Mouse (Mus musculus) stomach, embryonic 15.5 days (tissue): ENCODE results near the gene Galm. TPM values are rescaled to one million over a fixed set of nuclear protein-coding genes. Genes with fewer than 3 reads are reported as not detected.

Experiments used
- ATAC-seq: fragments of 200-750 bp; cut with Nextera tagmentation; 2 replicates; pipeline ENCODE4 v1.8.0; 2017; ENCODE audit warnings: low read depth, moderate number of reproducible peaks, moderate TSS enrichment; ENCODE audit not compliant: insufficient read depth, low FRiP score
- H3K27ac ChIP-seq: fragments of 300-500 bp; sonication (generic); 2 replicates; pipeline ENCODE4 v1.5.1; 2015; ENCODE audit warnings: mild to moderate bottlenecking, inconsistent platforms
- H3K27me3 ChIP-seq: fragments of 300-500 bp; sonication (generic); replicated peaks from 2 replicates; pipeline ENCODE4 v1.6.1; 2015; ENCODE audit warnings: inconsistent platforms
- H3K36me3 ChIP-seq: fragments of 300-500 bp; sonication (generic); 2 replicates; pipeline ENCODE4 v1.6.1; 2015; ENCODE audit warnings: inconsistent platforms
- H3K4me1 ChIP-seq: fragments of 300-500 bp; sonication (generic); 2 replicates; pipeline ENCODE4 v1.6.1; 2015; ENCODE audit warnings: inconsistent platforms
- H3K4me2 ChIP-seq: fragments of 300-500 bp; sonication (generic); 2 replicates; pipeline ENCODE4 v1.6.1; 2015; ENCODE audit warnings: mild to moderate bottlenecking, inconsistent platforms
- H3K4me3 ChIP-seq: fragments of 300-500 bp; sonication (generic); replicated peaks from 2 replicates; pipeline ENCODE4 v1.5.1; 2015; ENCODE audit warnings: inconsistent platforms
- H3K9ac ChIP-seq: fragments of 300-500 bp; sonication (generic); 2 replicates; pipeline ENCODE4 v1.6.1; 2015; ENCODE audit warnings: inconsistent platforms
- H3K9me3 ChIP-seq: fragments of 300-500 bp; sonication (generic); 2 replicates; pipeline ENCODE4 v1.6.1; 2016; ENCODE audit warnings: inconsistent platforms
- WGBS: fragments of 180-500 bp; shearing (Covaris S2); methylation state at CpG from one replicate; pipeline ENCODE4 v1.1.7; 2015; 5-methylcytosine and 5-hydroxymethylcytosine counted together
- polyA plus RNA-seq: library from polyadenylated mRNA; unstranded; fragments of >200 nt; fragmentation: Nextera tagmentation; extraction: Ambion mirVana; gene quantifications from 2 replicates; pipeline ENCODE4 v1.2.1, GENCODE M21; 2015

Galm gene
- polyA plus RNA-seq, 1 experiment from 2014 or later = 30.0 TPM

DNA sequence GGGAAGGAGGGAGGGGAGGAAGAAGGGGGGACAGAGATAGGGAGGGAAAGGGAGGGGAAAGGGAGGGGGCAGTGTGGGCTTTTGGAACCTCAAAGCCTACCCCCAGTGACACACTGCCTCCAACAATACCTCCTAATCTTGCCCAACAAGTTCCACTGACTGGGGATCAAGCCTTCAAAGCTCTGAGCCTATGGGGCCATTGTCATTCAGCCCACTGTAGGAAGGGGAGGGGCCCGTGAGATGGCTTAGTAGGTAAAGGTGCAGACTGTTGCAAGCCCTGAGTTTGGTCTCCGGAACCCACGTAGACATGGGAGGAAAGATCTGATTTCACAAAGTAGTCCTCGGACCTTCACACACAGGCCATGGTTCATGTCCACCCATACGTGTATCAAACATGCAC is 24.1 kb downstream of the Galm start:
- ATAC-seq = peak; percentile 78
- no peak overlapping the region for H3K4me3 ChIP-seq
- no peaks in the 10 kb centered on the region for H3K27me3 ChIP-seq
- no peaks in the 10 kb centered on the region for H3K36me3 ChIP-seq
- H3K9me3 ChIP-seq = no peaks in the 10 kb centered on the region
- H3K9ac ChIP-seq = no peak overlapping the region
- no peak overlapping the region for H3K4me2 ChIP-seq
- WGBS = 31% methylated on average over 5 of the region's 5 CpGs
- no peaks in the 10 kb centered on the region for H3K4me1 ChIP-seq
- H3K27ac ChIP-seq = peak overlapping the region; percentile 59; the same call in 1 of the 2 replicates

- H3K4me1 ChIP-seq = no peaks in the 10 kb centered on the region
- no peaks in the 10 kb centered on the region for H3K36me3 ChIP-seq
- H3K27me3 ChIP-seq = no peaks in the 10 kb centered on the region
- ATAC-seq = no peak
- WGBS = 59% methylated on average over 12 of the region's 12 CpGs
- no peak overlapping the region for H3K4me2 ChIP-seq
- no peaks in the 10 kb centered on the region for H3K9me3 ChIP-seq
- no peak overlapping the region for H3K27ac ChIP-seq
- H3K9ac ChIP-seq = no peak overlapping the region
- H3K4me3 ChIP-seq = no peak overlapping the region
Observed at GRCm38 (mm10) chr17:80152767-80153630, 25.7 kb downstream of the Galm start.

- Histone ChIP-seq H3K4me1 (no peaks in the 10 kb centered on the region), H3K36me3 (no peaks in the 10 kb centered on the region), H3K27me3 (no peaks in the 10 kb centered on the region), H3K4me3 (no peak overlapping the region), H3K27ac (no peak overlapping the region), H3K9ac (no peak overlapping the region), H3K4me2 (no peak overlapping the region), H3K9me3 (no peaks in the 10 kb centered on the region)
- ATAC-seq = no peak
- WGBS = 74% methylated on average over 2 of the region's 2 CpGs
Observed at GRCm38 (mm10) chr17:80153631-80154030, 26.4 kb downstream of the Galm start.

DNA sequence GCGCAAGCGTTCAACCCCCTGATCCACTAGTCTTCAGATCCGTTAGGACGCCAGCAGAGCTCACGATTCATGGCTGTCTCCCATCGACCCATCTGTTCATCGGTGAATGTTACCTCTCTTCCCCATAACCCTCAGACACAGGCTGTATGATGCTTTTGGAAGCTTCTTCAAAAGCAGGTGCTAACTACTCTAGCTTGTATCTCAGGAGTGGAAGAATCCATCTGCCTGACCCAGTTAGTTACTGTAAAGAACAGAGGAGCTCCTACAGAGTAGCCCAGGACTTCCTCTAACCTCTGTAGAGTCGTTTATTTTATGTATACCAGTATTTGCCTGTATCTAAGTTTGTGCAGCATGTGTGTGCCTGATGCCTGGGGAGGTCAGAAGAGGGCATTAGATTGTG is 29.6 kb downstream of the Galm start:
- ATAC-seq = no peak
- 93% methylated on average over 8 of the region's 8 CpGs for WGBS
- H3K4me1 ChIP-seq = no peaks in the 10 kb centered on the region
- no peaks in the 10 kb centered on the region for H3K36me3 ChIP-seq
- H3K4me3 ChIP-seq = no peak overlapping the region
- no peak overlapping the region for H3K4me2 ChIP-seq
- no peak overlapping the region for H3K9ac ChIP-seq
- H3K9me3 ChIP-seq = no peaks in the 10 kb centered on the region
- no peak overlapping the region for H3K27ac ChIP-seq
- H3K27me3 ChIP-seq = no peaks in the 10 kb centered on the region

DNA sequence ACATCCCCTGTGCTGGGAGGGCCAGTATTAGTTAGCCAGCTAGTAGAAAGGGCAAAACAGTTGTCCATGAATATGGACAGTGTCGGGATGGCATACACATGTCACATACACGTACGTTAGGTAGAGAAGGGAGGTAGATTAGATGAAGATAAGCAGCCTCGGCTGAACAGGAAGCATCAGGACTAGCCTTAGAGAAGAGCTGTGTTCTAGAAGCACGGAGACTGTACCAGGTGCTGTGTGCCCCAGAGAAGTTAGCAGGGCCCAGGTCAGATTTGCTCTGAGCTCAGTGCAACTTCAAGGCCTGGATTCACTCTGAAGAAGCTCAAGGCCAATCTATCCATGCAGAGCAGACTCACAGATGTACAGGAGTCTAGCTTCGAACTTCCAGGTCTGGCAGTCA is 30.2 kb downstream of the Galm start:
- H3K4me2 ChIP-seq = no peak overlapping the region
- H3K9ac ChIP-seq = no peak overlapping the region
- no peak for ATAC-seq
- H3K9me3 ChIP-seq = no peaks in the 10 kb centered on the region
- WGBS = 82% methylated on average over 6 of the region's 6 CpGs
- no peaks in the 10 kb centered on the region for H3K27me3 ChIP-seq
- H3K36me3 ChIP-seq = no peaks in the 10 kb centered on the region
- H3K27ac ChIP-seq = no peak overlapping the region
- H3K4me3 ChIP-seq = no peak overlapping the region
- no peaks in the 10 kb centered on the region for H3K4me1 ChIP-seq

- Histone ChIP-seq H3K4me2 (no peak overlapping the region), H3K27me3 (no peaks in the 10 kb centered on the region), H3K9me3 (no peaks in the 10 kb centered on the region), H3K36me3 (no peaks in the 10 kb centered on the region), H3K27ac (no peak overlapping the region), H3K4me3 (no peak overlapping the region), H3K4me1 (0 out of 2 replicates have a peak, but pooled peaks cover under 1% of the 10 kb centered on the region), H3K9ac (no peak overlapping the region)
- ATAC-seq = no peak
- 35% methylated on average over 5 of the region's 5 CpGs for WGBS
Observed at GRCm38 (mm10) chr17:80160454-80160853, 33.2 kb downstream of the Galm start.

GRCm38 (mm10) chr17:80163991-80164390 is 36.7 kb downstream of the Galm start:
- H3K27me3 ChIP-seq = no peaks in the 10 kb centered on the region
- 67% methylated on average over 8 of the region's 8 CpGs for WGBS
- no peak overlapping the region for H3K27ac ChIP-seq
- H3K36me3 ChIP-seq = no peaks in the 10 kb centered on the region
- H3K4me3 ChIP-seq = no peak overlapping the region
- ATAC-seq = no peak
- no peak overlapping the region for H3K4me2 ChIP-seq
- no peak overlapping the region for H3K9ac ChIP-seq
- H3K9me3 ChIP-seq = no peaks in the 10 kb centered on the region
- peaks cover 14% of the 10 kb centered on the region for H3K4me1 ChIP-seq

- Histone ChIP-seq H3K4me3 (no peak overlapping the region), H3K9ac (no peak overlapping the region), H3K9me3 (no peaks in the 10 kb centered on the region), H3K4me1 (peaks cover 14% of the 10 kb centered on the region), H3K36me3 (no peaks in the 10 kb centered on the region), H3K4me2 (no peak overlapping the region), H3K27ac (peak overlapping the region; percentile 18; the same call in 1 of the 2 replicates), H3K27me3 (no peaks in the 10 kb centered on the region)
- 38% methylated on average over 6 of the region's 6 CpGs for WGBS
- ATAC-seq = no peak
Observed at GRCm38 (mm10) chr17:80165741-80166140, 38.5 kb downstream of the Galm start.

DNA sequence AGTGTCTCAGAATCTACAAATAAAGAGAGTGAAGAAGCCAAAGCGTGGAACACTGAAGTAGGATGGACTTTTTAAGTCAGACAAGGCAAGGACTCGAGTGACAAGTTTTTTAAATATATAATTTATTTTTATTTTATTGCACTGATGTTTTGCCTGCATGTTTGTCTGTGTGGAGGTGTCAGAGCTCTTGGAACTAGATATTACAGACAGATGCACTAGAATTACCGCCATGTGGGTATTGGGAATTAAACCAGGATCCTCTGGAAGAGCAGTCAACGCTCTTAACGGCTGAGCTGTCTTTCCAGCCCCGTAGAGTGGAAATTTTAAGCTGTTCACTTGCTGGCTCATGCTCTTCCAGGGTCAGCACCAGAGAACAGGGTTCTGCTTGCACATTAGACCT is 39.1 kb downstream of the Galm start:
- Histone ChIP-seq H3K9ac (no peak overlapping the region), H3K27ac (no peak overlapping the region), H3K36me3 (no peaks in the 10 kb centered on the region), H3K4me1 (peaks cover 14% of the 10 kb centered on the region), H3K4me3 (no peak overlapping the region), H3K9me3 (no peaks in the 10 kb centered on the region), H3K4me2 (no peak overlapping the region), H3K27me3 (no peaks in the 10 kb centered on the region)
- 85% methylated on average over 6 of the region's 6 CpGs for WGBS
- ATAC-seq = no peak

DNA sequence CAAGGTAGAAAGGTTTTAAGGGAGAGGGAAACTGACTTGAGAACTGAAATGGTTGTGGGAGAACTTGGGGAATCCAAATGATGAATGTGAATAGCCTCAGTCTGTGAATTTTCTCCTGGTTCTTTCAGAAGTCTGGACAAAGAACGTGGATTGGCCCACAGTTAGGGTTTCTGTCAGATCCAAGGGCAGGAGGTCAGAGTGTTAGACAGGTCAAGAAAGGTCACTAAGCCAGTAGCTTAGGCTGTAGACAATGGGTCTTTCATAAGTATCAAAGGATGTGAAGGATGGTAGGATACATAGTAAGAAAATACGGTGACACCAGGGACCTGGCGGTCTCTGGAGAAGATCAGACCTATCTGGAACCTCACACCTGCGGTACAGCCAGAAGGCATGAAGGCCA is 40.2 kb downstream of the Galm start:
- H3K9me3 ChIP-seq = no peaks in the 10 kb centered on the region
- H3K27ac ChIP-seq = no peak overlapping the region
- H3K36me3 ChIP-seq = no peaks in the 10 kb centered on the region
- H3K4me3 ChIP-seq = no peak overlapping the region
- WGBS = 75% methylated on average over 4 of the region's 4 CpGs
- H3K27me3 ChIP-seq = no peaks in the 10 kb centered on the region
- no peak overlapping the region for H3K4me2 ChIP-seq
- no peak for ATAC-seq
- H3K9ac ChIP-seq = no peak overlapping the region
- H3K4me1 ChIP-seq = peaks cover 14% of the 10 kb centered on the region

DNA sequence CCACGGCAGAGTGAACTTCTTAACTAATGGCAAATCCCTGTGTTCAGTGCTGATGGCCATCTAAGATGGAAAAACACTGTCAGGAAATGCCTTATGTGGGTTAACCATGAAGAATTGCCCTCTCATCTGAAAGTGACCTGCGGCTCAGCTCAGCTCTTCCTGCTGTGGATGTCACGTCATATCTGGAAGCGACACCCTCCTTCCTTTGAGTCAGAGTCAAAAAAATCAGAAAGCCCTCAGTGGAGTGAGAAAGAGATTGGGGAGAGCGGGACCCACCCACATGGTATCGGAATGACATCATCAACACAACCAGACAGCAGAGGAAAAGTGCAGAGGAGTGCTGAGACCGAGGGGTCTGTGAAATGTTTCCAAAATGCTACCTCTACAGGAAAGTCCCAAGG is 40.6 kb downstream of the Galm start:
- 33% methylated on average over 7 of the region's 7 CpGs for WGBS
- H3K4me3 ChIP-seq = no peak overlapping the region
- H3K4me1 ChIP-seq = peaks cover 14% of the 10 kb centered on the region
- H3K27ac ChIP-seq = 0 out of 2 replicates have a peak overlapping the region, but pooled peaks have one; percentile 45
- H3K36me3 ChIP-seq = no peaks in the 10 kb centered on the region
- H3K27me3 ChIP-seq = no peaks in the 10 kb centered on the region
- ATAC-seq = no peak
- peak overlapping the region; percentile 49; the same call in 1 of the 2 replicates for H3K4me2 ChIP-seq
- H3K9ac ChIP-seq = no peak overlapping the region
- H3K9me3 ChIP-seq = no peaks in the 10 kb centered on the region

- H3K4me2 ChIP-seq = peak overlapping the region; percentile 49
- no peaks in the 10 kb centered on the region for H3K27me3 ChIP-seq
- 18% methylated on average over 16 of the region's 16 CpGs for WGBS
- peak overlapping the region; percentile 45; the same call in 1 of the 2 replicates for H3K27ac ChIP-seq
- H3K9me3 ChIP-seq = no peaks in the 10 kb centered on the region
- H3K36me3 ChIP-seq = no peaks in the 10 kb centered on the region
- peak overlapping the region; percentile 19 for H3K4me3 ChIP-seq
- H3K4me1 ChIP-seq = peaks cover 14% of the 10 kb centered on the region
- H3K9ac ChIP-seq = no peak overlapping the region
- ATAC-seq = peak; percentile 56; the same call in 1 of the 2 replicates
Observed at GRCm38 (mm10) chr17:80168425-80169182, 41.3 kb downstream of the Galm start.
